Mouse (Mus musculus): ENCODE measurements at regions not wholly inside any gene's neighbourhood (a gene's known extent, or its start where the extent isn't known, plus 50 kb on each side); places are given as distances from the start of the nearest gene placed in this dataset.
"Not testable (repeated sequence)": the region's sequence is repeated elsewhere in the genome, so short reads cannot be mapped to it uniquely, and the experiment has no call there.

DNA sequence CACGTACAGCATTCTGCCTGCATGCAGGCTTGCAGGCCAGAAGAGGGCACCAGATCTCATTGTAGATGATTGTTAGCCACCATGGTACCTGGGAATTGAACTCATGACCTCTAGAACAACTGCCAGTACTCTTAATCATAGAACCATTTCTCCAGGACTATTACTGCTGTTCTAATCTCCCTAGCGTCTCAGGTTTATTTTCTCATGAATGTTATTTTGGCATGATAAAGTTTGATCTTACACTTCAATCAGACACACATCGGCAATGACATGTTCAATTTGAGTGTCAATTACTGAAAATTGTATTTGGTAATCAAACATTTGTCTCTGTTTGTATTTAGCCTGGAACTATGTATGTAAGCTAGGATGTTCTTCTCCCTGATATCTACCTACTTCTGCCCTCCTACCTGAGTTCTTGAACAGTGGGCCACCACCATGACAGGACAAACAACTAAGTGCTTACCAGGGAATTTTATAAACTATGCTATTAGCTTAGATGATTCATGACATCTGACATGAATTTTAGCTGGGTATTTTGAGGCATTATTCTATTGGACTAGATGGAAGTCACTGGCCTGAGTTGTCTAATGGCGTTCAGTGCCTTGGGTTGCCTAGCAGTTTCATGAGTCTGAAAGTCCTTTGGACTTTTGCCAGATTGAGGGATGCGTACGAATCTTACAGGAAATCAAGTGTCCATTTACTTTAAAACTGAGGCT lies 468.5 kb upstream of the Olfr161 start:
- TF ChIP-seq CTCF, EP300 (IDR thresholded peaks at IDR 0.05): not testable (repeated sequence)

Measured in lung, postnatal 0 days (tissue).